ENCODE assay signal across 9 mouse cellular contexts in the genomic region with DNA sequence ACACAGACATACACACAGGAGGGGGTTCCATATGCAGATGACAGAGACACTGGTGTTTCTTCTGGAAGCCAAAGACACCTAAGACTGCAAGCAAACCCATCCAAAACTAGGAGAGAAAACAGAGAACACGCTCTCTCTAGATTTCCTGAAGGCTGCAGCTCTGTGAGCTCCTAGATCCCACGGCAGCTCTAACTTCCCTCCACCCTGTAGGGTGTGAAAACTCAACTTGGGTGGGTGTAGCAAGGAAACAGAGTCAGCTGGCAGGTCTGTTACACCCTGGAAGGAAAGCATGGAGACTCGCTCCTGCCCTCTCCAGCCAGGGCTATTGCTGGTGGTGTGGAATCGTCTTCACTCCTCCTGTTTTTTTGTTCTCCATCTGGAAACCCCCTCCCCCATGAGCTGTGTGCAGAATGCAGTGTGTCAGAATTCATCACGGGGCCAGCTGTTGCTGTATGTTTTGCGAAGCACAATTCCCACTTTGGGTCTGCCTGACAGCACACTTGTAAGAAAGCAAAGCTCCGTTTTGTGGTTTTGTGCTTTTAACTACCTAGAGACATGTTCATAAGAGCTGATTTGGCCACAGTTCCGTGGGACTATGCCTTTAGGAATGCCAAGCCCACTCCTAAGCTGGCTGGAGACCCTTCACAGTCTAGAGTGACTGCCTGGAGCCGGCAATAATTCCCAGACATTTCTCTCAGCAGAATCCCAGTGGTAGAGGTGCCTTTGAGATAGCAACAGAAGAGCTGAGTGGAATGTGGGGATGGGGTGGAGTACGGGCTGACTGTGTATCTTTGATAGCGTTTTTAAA. TPM values are rescaled to one million over a fixed set of nuclear protein-coding genes. Genes with fewer than 3 reads are reported as not detected.
DNase-seq lines count a peak whose midpoint lies in the region; ATAC-seq lines count a peak whose summit lies in the region.
"Had no signal": no experiment of that assay in that cellular context is flagged by ENCODE, and none has a peak within 500 bp of the region (broad histone marks: within the 10 kb centered on the region; RNA-seq: fewer than 3 reads in every experiment).

No protein-coding gene starts in this region.

- H3K27ac ChIP-seq in kidney, embryonic 16.5 days (ENCODE audit: low read length): no peak overlapping the region; the same call in 1 of the 2 replicates
- peak overlapping the region; percentile 77 for H3K27ac ChIP-seq in embryonic facial prominence, embryonic 12.5 days
- 0 out of 2 replicates have a peak overlapping the region, but pooled peaks have one; percentile 33 for H3K27ac ChIP-seq in intestine, embryonic 16.5 days (ENCODE audit: low read length)
- H3K27ac ChIP-seq in neural tube, embryonic 11.5 days (ENCODE audit: low read depth, low read length): peak overlapping the region; percentile 3; the same call in 1 of the 2 replicates

- 27% methylated on average over 11 of the region's 11 CpGs for WGBS in kidney, embryonic 16.5 days
- WGBS in embryonic facial prominence, embryonic 12.5 days: 26% methylated on average over 11 of the region's 11 CpGs
- WGBS in intestine, embryonic 16.5 days: 23% methylated on average over 11 of the region's 11 CpGs
- WGBS in neural tube, embryonic 11.5 days: 32% methylated on average over 11 of the region's 11 CpGs

- no peak for DNase-seq in kidney, postnatal 36 days
- peak; percentile 38 for DNase-seq in neural tube, embryonic 11.5 days (ENCODE audit: low spot score)
- no peak for DNase-seq in retina, embryonic 14.5 days (ENCODE audit: low spot score)
- DNase-seq in thymus, postnatal 14 days: no peak
- no peak for DNase-seq in urinary bladder, postnatal 25 days (ENCODE audit: low spot score)

- H3K4me2 ChIP-seq in kidney, embryonic 16.5 days (replicated peaks; ENCODE audit: low read depth, low read length): peak overlapping the region; percentile 63
- peak overlapping the region; percentile 46 for H3K4me2 ChIP-seq in embryonic facial prominence, embryonic 12.5 days (replicated peaks)
- peak overlapping the region; percentile 57 for H3K4me2 ChIP-seq in intestine, embryonic 16.5 days (ENCODE audit: low read depth, low read length)
- peak overlapping the region; percentile 39 for H3K4me2 ChIP-seq in neural tube, embryonic 11.5 days (ENCODE audit: low read depth)

- H3K27me3 ChIP-seq in kidney, embryonic 16.5 days (ENCODE audit: insufficient read depth, low read length): no peaks in the 10 kb centered on the region
- no peaks in the 10 kb centered on the region for H3K27me3 ChIP-seq in embryonic facial prominence, embryonic 12.5 days
- no peaks in the 10 kb centered on the region for H3K27me3 ChIP-seq in intestine, embryonic 16.5 days (replicated peaks; ENCODE audit: control insufficient read depth, insufficient read depth, low read length)
- H3K27me3 ChIP-seq in neural tube, embryonic 11.5 days (ENCODE audit: control insufficient read depth, insufficient read depth, low read length): no peaks in the 10 kb centered on the region

- H3K9ac ChIP-seq in kidney, embryonic 16.5 days (replicated peaks; ENCODE audit: low read length): peak overlapping the region; percentile 36
- H3K9ac ChIP-seq in embryonic facial prominence, embryonic 12.5 days: no peak overlapping the region
- H3K9ac ChIP-seq in intestine, embryonic 16.5 days (ENCODE audit: low read depth, low read length): peak overlapping the region; percentile 25; the same call in 1 of the 2 replicates
- peak overlapping the region; percentile 9; the same call in 1 of the 2 replicates for H3K9ac ChIP-seq in neural tube, embryonic 11.5 days (ENCODE audit: low read length)

- peak overlapping the region; percentile 43 for H3K4me3 ChIP-seq in kidney, embryonic 16.5 days (ENCODE audit: low read length)
- H3K4me3 ChIP-seq in embryonic facial prominence, embryonic 12.5 days: peak overlapping the region; percentile 22
- H3K4me3 ChIP-seq in intestine, embryonic 16.5 days (ENCODE audit: low read length): peak overlapping the region; percentile 40
- no peak overlapping the region for H3K4me3 ChIP-seq in neural tube, embryonic 11.5 days (ENCODE audit: low read depth, low read length)
- H3K4me3 ChIP-seq: erythroblast, embryonic 14.5 days had no signal

- no peaks in the 10 kb centered on the region for H3K9me3 ChIP-seq in kidney, embryonic 16.5 days (ENCODE audit: low read length)
- H3K9me3 ChIP-seq in embryonic facial prominence, embryonic 12.5 days: no peaks in the 10 kb centered on the region
- H3K9me3 ChIP-seq in intestine, embryonic 16.5 days (ENCODE audit: control insufficient read depth, low read length): no peaks in the 10 kb centered on the region
- no peaks in the 10 kb centered on the region for H3K9me3 ChIP-seq in neural tube, embryonic 11.5 days (ENCODE audit: control insufficient read depth, low read length)

- peaks cover 13% of the 10 kb centered on the region for H3K4me1 ChIP-seq in kidney, embryonic 16.5 days (ENCODE audit: insufficient read depth, low read length)
- peaks cover 16% of the 10 kb centered on the region for H3K4me1 ChIP-seq in embryonic facial prominence, embryonic 12.5 days
- H3K4me1 ChIP-seq in intestine, embryonic 16.5 days (ENCODE audit: control insufficient read depth, insufficient read depth, low read length): peaks cover 18% of the 10 kb centered on the region
- peaks cover 17% of the 10 kb centered on the region for H3K4me1 ChIP-seq in neural tube, embryonic 11.5 days (ENCODE audit: control insufficient read depth, insufficient read depth, low read length)

- no peaks in the 10 kb centered on the region for H3K36me3 ChIP-seq in kidney, embryonic 16.5 days (ENCODE audit: insufficient read depth, low read length)
- no peaks in the 10 kb centered on the region for H3K36me3 ChIP-seq in embryonic facial prominence, embryonic 12.5 days
- H3K36me3 ChIP-seq in intestine, embryonic 16.5 days (ENCODE audit: control insufficient read depth, insufficient read depth, low read length): no peaks in the 10 kb centered on the region
- H3K36me3 ChIP-seq in neural tube, embryonic 11.5 days (ENCODE audit: control insufficient read depth, insufficient read depth, low read length): no peaks in the 10 kb centered on the region

- ATAC-seq in kidney, embryonic 16.5 days (ENCODE audit: low FRiP score, low TSS enrichment): peak; percentile 29; the same call in 1 of the 2 replicates
- peak; percentile 11; the same call in 1 of the 2 replicates for ATAC-seq in embryonic facial prominence, embryonic 12.5 days (ENCODE audit: insufficient number of reproducible peaks, insufficient read depth, low FRiP score, low TSS enrichment)
- ATAC-seq in intestine, embryonic 16.5 days: peak; percentile 25; the same call in 1 of the 2 replicates
- 0 out of 2 replicates have a peak, but pooled peaks have one; percentile 1 for ATAC-seq in neural tube, embryonic 11.5 days (ENCODE audit: insufficient read depth, low FRiP score, low TSS enrichment)

RNA-seq across cellular contexts. Expression of a gene that starts 11.7 kb away (rescaled TPM):
- polyA plus RNA-seq in kidney, embryonic 16.5 days (2015; fragmentation: Nextera tagmentation; extraction: Ambion mirVana): 14.1 and 16.2 TPM in 2 replicates
- 24.4 and 26.3 TPM in 2 replicates for polyA plus RNA-seq in embryonic facial prominence, embryonic 12.5 days (2016; fragmentation: Nextera tagmentation; extraction: Ambion mirVana)
- polyA plus RNA-seq in intestine, embryonic 16.5 days (2015; fragmentation: Nextera tagmentation; extraction: Ambion mirVana): 4.7 and 5.2 TPM in 2 replicates
- 12.4 and 13.3 TPM in 2 replicates for polyA plus RNA-seq in neural tube, embryonic 11.5 days (2014; fragmentation: Nextera tagmentation; extraction: Ambion mirVana)
- polyA plus RNA-seq: erythroblast, embryonic 14.5 days had no signal
